Mouse (Mus musculus) urinary bladder, postnatal 4 days (tissue): ENCODE data around the gene Zfp36l1.

Experiments used
- DNase-seq, 2 experiments: peaks; one replicate each; pipeline ENCODE4 v3.0.0; 2021 to 2022; ENCODE audit warnings: low spot score in 2 of 2

Zfp36l1 gene

DNA sequence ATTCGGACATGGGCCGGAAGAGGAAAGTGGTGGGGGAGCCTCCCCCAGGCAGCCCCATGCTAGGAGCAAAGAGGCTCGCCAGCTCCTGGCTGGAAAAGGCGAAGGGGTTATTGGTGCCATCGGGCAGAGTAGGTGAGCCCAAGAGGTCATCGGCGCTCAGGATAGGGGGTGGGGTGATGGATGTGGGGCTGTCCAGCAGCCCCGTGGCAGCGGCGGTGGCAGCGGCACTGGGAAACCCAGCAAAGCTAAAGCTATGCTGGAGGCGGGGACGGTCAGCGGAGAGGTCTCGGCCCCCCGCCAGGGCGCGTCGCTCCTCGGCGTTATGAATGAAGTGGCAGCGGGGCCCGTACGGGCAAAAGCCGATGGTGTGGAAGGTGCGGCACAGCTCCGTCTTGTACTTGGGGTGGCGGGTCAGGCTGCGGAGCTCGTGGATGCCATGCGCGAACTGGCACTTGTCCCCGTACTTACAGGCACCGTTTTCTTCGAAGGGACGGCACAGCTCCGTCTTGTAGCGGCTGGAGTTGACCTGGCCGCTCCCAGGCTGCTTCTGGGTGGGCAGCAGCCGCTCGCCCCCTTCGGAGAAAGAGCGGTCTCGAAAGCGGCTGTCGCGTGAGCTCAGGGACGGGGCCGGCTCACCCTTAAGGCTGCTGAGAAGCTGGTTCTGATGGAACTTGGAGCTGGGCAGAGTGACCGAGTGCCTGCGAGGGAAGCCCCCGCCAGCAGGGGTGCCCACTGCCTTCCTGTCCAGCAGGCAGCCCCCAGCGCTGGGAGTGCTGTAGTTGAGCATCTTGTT, 2.9 kb downstream of the Zfp36l1 start:
- no peak for DNase-seq

DNA sequence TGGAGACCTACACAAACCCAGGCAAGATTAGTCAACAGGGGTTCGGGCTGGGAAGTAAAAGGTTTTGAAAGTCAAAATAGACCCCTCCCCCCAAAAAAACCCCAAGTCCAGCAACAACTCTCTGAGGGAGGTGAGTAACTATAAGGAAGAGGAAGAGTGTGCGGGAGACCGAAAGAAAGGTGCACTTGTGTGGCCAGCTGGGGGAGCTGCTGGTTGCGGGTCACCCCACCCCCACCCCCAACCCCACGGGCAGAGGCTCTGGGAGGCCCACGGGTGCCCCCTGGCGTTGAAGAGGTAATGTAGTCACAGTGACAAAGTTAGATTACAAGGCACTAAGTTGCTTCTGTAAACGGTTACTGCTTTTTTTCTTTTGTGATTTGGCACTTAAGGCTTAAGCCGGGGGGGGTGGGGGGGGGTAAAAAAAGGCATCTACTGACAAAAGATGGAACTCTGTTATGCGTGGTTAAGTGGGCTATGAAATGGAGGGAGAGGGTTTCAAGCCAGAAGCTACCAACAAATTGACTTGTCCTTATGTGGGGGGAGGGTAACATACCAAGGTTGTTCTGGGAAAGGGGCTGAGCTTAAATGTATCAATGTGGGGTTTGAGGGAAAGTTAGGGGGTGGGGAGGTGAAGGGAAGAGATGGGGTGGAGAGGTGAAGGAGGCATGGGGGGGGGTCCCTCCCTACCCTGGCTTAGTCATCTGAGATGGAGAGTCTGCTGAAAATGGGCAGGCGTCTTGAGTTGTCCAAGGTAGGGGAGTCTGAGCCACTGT, 3.7 kb downstream of the Zfp36l1 start:
- DNase-seq: peak in 1 of 2 experiments; percentile 80

DNA sequence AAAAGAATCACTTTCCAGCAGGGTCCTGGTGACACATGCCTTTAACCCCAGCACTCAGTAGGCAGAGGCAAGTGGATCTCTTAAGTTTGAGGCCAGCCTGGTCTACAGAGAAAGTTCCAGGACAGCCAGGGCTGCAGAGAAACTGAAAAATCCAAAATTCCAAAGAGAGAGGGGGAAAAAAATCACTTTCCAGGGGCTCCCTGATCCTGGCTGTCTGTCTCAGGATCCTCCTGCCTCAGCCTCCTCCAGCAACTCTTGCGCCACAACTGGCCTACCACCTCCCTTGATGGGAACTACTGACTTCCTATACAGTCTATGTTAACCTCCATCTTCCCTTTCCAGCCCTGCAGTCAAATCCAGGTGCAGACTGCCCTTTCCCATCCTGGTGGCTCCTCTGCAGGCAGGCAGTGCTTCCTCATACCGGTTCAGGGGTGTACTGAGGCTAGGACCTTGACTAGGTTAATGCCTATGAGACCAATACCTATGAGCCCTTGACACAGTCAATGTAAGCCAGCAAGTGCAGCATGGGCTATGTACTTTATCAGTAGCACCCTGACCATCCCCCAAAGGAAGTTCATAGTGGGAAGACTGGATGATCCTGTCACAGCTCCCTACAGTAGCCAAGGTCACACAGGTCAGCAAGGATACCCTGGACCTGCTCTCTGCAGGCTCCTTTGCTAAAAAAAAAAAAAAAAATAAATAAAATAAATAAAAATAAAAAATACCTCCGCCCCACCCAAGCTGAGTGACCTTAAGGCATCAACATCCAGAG, 5.7 kb downstream of the Zfp36l1 start:
- DNase-seq: no peak

DNA sequence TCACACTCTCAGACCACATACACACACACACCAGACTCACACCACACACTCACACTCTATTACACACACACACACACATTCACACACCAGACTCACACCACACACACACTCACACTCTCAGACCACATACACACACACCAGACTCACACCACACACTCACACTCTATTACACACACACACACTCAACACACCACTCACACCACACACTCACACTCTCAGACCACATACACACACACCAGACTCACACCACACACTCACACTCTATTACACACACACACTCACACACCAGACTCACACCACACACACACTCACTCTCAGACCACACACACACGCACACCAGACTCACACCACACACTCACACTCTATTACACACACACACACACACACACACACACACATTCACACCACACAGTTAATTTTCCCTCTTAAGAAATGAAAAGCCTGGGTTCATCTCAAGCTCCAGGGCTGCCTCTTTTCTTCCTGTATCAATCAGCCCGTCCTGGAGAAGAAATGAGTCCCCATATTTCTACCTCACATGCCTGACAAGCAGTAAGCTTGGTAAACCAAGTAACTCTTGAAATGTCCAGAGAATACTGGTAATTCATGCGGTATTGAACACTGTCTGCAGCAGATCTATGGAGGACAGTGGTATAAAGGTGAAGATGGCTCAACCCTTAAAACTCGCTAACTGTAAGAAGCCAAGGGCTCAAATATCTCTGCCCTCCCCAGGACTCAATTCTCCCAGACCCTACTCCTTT, 6.5 kb downstream of the Zfp36l1 start:
- no peak for DNase-seq

DNA sequence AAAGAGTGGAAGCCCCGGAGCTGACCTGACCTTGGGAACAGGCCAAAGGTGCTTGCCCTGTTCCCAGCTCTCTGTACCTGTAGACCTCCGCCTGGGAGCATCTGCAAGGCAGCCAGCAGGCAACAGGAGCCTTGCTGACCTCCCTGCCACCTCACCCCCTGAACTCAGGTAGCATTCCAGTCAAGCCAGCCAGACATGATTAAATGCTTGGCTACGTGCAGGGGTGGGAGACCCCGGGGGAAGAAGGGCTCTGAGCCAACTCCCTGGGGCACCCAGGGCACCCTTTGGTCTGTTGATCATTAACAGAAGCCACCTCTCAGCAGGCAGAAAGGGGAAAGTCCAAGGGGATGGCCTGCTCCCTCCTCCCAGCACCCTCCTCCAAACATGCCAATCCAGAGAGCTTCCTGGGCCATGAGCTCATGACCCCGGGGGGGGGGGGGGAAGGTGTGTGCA, 9.3 kb downstream of the Zfp36l1 start:
- DNase-seq: peak in 1 of 2 experiments; percentile 68

DNA sequence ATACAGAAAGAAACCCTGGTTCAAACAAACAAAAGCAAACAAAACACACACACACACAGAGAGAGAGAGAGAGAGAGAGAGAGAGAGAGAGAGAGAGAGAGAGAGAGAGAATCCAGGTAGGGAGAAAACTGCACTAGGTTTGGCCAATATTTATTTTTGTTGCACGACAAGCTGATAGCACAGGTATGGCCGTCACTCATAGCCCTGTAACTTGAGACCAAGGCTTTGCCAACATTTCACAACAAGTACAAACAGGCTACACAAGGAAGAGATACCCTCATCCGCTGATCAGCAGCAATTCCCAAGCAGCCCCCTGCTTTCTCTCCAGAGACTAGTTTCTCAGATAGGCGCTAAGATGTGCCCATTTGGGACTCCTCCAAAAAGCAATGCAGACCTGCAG, 9.7 kb downstream of the Zfp36l1 start:
- DNase-seq: no peak

DNA sequence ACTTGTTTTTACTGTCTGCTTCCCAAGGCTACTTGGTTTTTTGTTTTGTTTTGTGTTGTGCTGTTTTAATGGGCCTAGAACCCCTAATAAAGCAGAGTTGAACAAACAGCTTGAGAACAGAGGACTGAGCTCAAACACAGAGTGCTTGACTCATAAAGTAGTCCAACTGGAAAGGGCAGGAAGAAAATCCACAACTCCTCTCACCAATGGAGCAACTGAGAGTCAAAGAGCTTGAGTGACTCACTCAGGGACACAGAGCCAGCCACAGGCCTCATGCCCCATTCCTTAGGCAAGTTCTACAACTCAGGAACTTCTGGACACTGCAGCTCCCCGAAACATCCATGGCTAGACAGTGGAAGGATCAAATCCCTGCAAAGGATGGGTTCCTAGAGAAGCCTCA, 14.0 kb downstream of the Zfp36l1 start:
- DNase-seq: no peak

DNA sequence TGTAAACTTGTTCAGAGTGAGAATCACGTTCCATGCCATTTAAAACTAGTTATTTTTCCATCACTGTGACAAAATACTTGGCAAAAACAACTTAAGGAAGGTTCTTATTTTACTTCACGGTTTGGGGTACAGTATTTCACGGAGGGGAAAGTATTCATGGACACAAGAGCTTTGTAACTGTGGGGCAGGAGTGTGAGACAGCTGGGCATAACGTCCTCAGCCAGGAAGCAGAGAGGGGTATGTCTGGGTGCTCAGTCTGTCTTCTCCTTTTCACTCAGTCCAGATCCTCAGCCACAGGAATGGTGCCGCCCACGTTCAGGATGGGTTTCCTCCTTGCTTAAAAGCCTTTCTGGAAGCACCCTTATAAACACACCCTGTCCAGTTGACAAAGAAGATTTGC, 16.1 kb downstream of the Zfp36l1 start:
- DNase-seq: no peak

- no peak for DNase-seq
Measured at GRCm38 (mm10) chr12:80092787-80093186, 20.0 kb downstream of the Zfp36l1 start.

DNA sequence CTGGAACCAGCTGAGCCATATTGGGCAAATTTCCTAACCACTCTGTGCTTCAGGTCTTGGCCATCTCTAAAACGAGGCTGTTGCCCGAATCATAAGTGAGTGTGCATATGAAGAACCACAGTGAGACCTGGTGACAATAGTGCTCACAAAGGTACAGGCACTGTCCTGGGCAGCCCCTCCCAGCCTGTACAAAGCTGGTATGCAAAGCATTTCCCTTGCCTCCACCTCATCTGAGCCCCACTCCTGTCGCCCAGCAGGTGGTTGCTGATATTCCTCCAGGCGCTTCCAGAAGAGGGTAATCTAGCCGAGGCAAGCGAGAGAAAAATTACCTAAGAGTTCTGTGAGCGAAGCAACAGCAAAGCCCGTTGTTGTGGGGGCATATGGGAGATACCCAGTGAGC, 21.7 kb downstream of the Zfp36l1 start:
- no peak for DNase-seq

DNA sequence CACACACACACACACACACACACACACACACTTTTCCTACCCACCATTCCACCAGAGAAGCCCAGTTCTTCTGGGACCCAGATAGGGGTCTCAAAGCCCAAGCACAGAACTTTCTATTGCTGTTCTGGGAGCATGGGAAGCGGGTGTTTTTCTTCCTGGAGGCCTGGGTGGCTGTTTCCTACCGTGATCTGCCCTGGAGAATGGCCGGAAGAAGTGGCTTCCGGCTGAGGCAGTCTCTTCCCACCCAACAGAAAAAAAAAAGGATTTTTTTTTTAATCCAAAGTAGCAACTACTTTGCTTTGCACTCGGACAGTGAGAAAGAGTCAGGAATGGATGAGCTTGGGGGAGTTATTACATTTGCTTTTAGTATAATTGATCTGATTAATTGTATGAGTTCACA, 22.3 kb downstream of the Zfp36l1 start:
- DNase-seq: no peak

- DNase-seq: no peak
Measured at GRCm38 (mm10) chr12:80088143-80088542, 24.7 kb downstream of the Zfp36l1 start.

DNA sequence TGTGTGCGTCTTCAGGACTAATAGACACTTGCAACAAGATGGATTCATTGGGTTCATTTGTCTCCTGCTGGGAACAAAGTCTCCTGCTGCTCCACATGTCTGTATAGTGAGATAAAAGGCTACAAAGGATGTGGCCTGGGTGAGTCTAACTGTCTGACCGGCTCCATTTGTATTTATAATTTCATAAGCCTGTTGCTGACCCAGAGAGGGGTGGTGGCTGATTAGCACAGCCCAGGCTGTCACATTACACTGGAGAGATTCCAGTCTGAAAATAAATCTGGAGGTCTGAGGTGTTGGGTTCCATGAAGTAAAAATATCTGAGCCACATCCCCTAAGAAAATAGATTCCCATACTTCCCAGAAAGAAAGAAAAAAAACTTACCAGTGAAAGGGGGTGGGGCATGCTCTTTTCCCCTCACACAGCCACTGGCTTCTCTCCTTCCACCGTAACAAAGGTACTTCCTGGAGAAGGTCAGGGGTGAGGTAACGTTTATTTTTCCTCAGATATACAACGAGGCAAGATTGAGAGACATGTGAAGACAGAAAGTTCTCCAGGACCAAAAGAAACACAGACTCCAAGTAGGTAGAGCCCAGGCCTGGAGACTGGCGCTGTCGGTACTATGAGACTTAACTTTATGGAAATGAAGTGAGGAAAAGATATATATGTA, 28.2 kb downstream of the Zfp36l1 start:
- DNase-seq: no peak

- peak in 1 of 2 experiments; percentile 68 for DNase-seq
Measured at GRCm38 (mm10) chr12:80083937-80084336, 28.9 kb downstream of the Zfp36l1 start.

GRCm38 (mm10) chr12:80083133-80083821, 29.5 kb downstream of the Zfp36l1 start:
- no peak for DNase-seq

GRCm38 (mm10) chr12:80082730-80083129, 30.1 kb downstream of the Zfp36l1 start:
- DNase-seq: no peak

GRCm38 (mm10) chr12:80081440-80081839, 31.4 kb downstream of the Zfp36l1 start:
- no peak for DNase-seq

GRCm38 (mm10) chr12:80079937-80080336, 32.9 kb downstream of the Zfp36l1 start:
- no peak for DNase-seq

DNA sequence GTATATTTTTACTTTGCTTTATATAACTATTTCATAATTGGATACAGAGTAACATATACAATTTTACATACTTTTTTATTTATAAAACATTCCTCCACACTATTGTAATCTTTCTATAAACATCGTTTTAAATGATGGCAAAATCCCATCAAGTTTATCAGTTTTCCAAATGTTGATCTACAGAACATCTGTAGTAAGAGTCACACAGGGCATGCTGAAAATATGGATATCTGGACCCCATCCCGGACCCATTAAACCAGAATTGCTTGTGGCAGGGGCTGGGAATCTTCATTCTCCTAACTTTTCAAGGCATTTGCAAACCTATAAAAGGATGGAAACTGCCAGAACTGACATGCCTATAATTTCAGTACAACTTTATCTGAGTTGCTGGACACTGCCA, 38.5 kb downstream of the Zfp36l1 start:
- no peak for DNase-seq

DNA sequence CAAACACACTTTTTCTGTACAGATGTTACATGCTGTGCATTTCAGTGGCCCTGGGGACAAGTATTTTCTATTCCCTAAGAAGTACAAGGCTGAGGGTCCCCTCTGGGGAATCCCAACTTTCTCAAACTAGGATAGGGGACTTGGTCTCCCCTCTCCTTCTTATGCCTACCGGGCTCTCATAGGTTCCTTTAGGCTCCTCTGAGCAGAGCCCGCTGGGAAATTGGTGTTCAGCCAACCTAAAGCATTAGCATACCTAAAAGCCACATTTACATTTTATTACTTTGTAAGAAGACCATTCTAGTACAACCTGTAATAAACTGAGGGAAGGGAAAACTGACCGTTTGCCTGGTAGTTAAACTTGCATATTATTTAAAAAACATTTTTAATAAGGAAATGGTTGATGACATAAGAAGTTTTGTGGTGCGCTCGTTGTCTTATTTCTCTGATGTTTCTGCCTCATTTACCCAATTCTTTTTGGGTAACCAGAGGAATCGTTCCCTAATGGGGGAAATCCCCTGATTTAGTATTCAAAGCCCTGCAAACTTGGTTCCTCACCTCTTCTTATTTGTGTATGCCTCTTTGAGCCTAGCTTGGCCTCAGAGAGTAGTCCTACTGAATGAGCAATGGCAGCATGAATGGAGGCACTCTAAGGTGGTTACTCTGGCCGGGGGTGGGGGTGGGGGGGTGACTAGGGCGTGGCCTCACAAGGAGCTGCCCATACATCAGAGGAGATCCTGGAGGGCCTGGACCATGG, 42.1 kb downstream of the Zfp36l1 start:
- no peak for DNase-seq
